Mouse (Mus musculus) ES-Bruce4 (cell line): ENCODE measurements around the gene Csad.

Experiments
- CTCF ChIP-seq: IDR thresholded peaks from one replicate; pipeline ENCODE4 v1.8.1; 2011; ENCODE audit warnings: low read depth, low read length
- POLR2A ChIP-seq: IDR thresholded peaks from one replicate; pipeline ENCODE4 v1.8.1; 2011; ENCODE audit warnings: low read length; ENCODE audit not compliant: insufficient read depth

GRCm38 (mm10) chr15:102169064-102169463, 35.5 kb downstream of the Csad start:
- no peak for TF ChIP-seq CTCF
- TF ChIP-seq POLR2A: no peak
